Mouse (Mus musculus) liver, postnatal 0 days (tissue): Measurements from ENCODE around the gene Il10. TPM values are rescaled to one million over a fixed set of nuclear protein-coding genes. Genes with fewer than 3 reads are reported as not detected.

Source experiments
- ATAC-seq: fragments of 200-750 bp; cut with Nextera tagmentation; 2 replicates; pipeline ENCODE4 v1.8.0; 2017; ENCODE audit warnings: mild to moderate bottlenecking, moderate library complexity
- DNase-seq: peaks from one replicate; pipeline ENCODE4 v3.0.0-alpha.2; 2016
- H3K27ac ChIP-seq: fragments of 300-500 bp; sonication (generic); 2 replicates; pipeline ENCODE4 v1.5.1; 2014; ENCODE audit warnings: antibody characterized with exemption, moderate library complexity, mild to moderate bottlenecking, low read depth
- H3K27me3 ChIP-seq: fragments of 300-500 bp; sonication (generic); 2 replicates; pipeline ENCODE4 v1.6.1; 2014; ENCODE audit warnings: low read length, control low read depth, mixed read lengths; ENCODE audit not compliant: insufficient read depth
- H3K36me3 ChIP-seq: fragments of 300-500 bp; sonication (generic); replicated peaks from 2 replicates; pipeline ENCODE4 v1.6.1; 2014; ENCODE audit warnings: mild to moderate bottlenecking, control low read depth, low read length, moderate library complexity, mixed read lengths; ENCODE audit not compliant: insufficient read depth
- H3K4me1 ChIP-seq: fragments of 300-500 bp; sonication (generic); 2 replicates; pipeline ENCODE4 v1.6.1; 2014; ENCODE audit warnings: antibody characterized with exemption, mild to moderate bottlenecking, control low read depth; ENCODE audit not compliant: insufficient read depth
- H3K4me2 ChIP-seq: fragments of 300-500 bp; sonication (generic); 2 replicates; pipeline ENCODE4 v1.6.1; 2014; ENCODE audit warnings: low read depth, mild to moderate bottlenecking, low read length, moderate library complexity, mixed read lengths
- H3K4me3 ChIP-seq: fragments of 300-500 bp; sonication (generic); 2 replicates; pipeline ENCODE4 v1.5.1; 2014; ENCODE audit warnings: low read depth, low read length
- H3K9ac ChIP-seq: fragments of 300-500 bp; sonication (generic); replicated peaks from 2 replicates; pipeline ENCODE4 v1.6.1; 2014; ENCODE audit warnings: mild to moderate bottlenecking, moderate library complexity
- H3K9me3 ChIP-seq: fragments of 300-500 bp; sonication (generic); 2 replicates; pipeline ENCODE4 v1.6.1; 2016; ENCODE audit warnings: mild to moderate bottlenecking, control low read depth, low read length, mixed read lengths
- CTCF ChIP-seq: sonication (generic); IDR thresholded peaks from 2 replicates; pipeline ENCODE4 v1.5.1; 2016; ENCODE audit warnings: antibody characterized with exemption, low read depth
- EP300 ChIP-seq: IDR thresholded peaks from 2 replicates; pipeline ENCODE4 v1.6.1; 2016; ENCODE audit warnings: antibody characterized with exemption, low read depth, mild to moderate bottlenecking
- WGBS: fragments of 180-500 bp; shearing (Covaris S2); extraction: QIAGEN DNeasy Blood & Tissue Kit; methylation state at CpG from one replicate; pipeline ENCODE4 v1.1.7; 2014; ENCODE audit not compliant: insufficient replicate concordance; 5-methylcytosine and 5-hydroxymethylcytosine counted together
- polyA plus RNA-seq: library from polyadenylated mRNA; unstranded; fragments of >200 nt; fragmentation: Nextera tagmentation; extraction: Ambion mirVana; gene quantifications from 2 replicates; pipeline ENCODE4 v1.2.1, GENCODE M21; 2015

The Il10 gene
- polyA plus RNA-seq, 1 experiment from 2014 or later, result 0.19 TPM

DNA sequence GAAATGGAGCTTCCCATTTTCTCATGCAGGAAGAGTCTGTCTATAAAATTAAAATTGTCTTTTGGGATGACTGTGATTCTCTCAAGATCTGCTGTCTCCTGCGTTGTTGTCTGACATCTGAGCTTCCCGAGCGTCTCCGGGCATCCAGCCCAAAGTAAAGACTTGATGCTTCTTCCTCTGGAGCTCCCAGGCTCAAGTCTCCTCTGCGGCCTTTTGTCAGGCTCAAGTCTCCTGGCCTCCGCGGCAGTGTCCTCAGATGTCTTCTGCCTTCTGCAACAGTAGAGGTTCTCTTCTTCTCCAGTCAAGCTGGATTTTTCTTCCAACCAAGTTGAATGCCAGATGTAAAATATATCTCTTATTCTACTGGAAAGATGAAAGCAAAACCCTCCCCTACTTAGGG lies 49.4 kb downstream of the Il10 start:
- Histone ChIP-seq H3K4me3 (no peak overlapping the region), H3K36me3 (0 out of 2 replicates have a peak, but pooled peaks cover 3% of the 10 kb centered on the region), H3K4me1 (peaks cover 44% of the 10 kb centered on the region), H3K9ac (no peak overlapping the region), H3K9me3 (no peaks in the 10 kb centered on the region), H3K27ac (no peak overlapping the region), H3K4me2 (no peak overlapping the region), H3K27me3 (no peaks in the 10 kb centered on the region)
- no peak for DNase-seq
- TF ChIP-seq CTCF (no peak), EP300 (no peak)
- no peak for ATAC-seq
- 81% methylated on average over 7 of the region's 7 CpGs for WGBS

DNA sequence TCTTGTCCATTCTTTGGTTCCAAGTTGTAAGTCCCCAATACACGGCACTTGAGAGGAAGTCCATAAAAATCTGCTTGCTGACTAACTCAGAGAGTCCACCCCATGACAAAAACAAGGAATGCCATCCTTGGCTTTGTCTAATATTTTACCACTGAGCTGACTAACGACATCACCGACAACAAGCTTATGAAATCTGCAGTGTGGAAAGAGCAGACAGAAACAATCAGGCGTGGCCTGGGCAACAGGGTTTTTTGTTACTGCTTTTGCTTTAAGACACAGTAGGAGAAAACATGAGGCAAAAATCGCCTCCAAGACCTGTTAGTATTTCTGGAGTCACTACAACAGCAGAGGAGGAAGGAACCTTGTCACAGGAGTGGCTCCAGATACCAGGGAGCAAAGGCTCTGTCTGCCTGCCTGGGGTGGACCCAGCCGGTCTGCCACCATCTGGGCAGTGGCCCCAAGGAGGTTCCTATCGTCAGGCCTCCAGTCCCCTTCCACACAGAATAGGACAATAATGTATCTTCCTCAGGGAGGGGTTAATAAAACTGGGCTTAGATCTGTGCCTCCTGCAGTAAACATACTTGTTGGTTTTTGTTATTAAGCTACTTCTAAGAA lies 52.8 kb downstream of the Il10 start:
- Histone ChIP-seq H3K27ac (peak overlapping the region; percentile 88), H3K9me3 (no peaks in the 10 kb centered on the region), H3K4me2 (peak overlapping the region; percentile 33), H3K9ac (0 out of 2 replicates have a peak overlapping the region, but pooled peaks have one; percentile 39), H3K27me3 (no peaks in the 10 kb centered on the region), H3K4me3 (no peak overlapping the region), H3K4me1 (peaks cover 59% of the 10 kb centered on the region), H3K36me3 (no peaks in the 10 kb centered on the region)
- 54% methylated on average over 7 of the region's 7 CpGs for WGBS
- ATAC-seq (peak; percentile 70), DNase-seq (no peak)
- no peak for TF ChIP-seq EP300
- no peak for TF ChIP-seq CTCF

DNA sequence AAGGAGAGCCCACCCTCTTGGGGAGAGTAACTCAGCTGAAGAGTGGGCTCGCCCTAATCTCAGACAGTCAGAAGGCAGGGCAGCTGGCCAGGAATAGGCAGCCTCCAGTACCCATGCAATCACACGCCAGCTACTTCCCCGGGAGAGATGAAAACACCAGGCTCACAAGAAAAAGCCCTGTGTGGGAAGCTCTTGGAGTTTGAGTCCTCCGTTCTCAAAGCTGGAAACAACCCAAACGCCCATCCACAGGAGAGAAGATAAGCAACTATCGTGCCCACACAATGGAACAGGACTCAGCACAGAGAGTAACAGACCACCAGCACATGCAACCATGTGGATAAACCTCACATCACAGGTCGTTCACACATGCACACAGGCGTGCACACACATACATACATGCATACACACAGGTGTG lies 54.9 kb downstream of the Il10 start:
- ATAC-seq (peak; percentile 22), DNase-seq (no peak)
- TF ChIP-seq CTCF, result no peak
- no peak overlapping the region for H3K4me3 ChIP-seq
- peaks cover 66% of the 10 kb centered on the region for H3K4me1 ChIP-seq
- no peaks in the 10 kb centered on the region for H3K27me3 ChIP-seq
- 37% methylated on average over 8 of the region's 8 CpGs for whole genome bisulfite sequencing
- H3K9ac ChIP-seq, result peak overlapping the region; percentile 21
- H3K36me3 ChIP-seq, result no peaks in the 10 kb centered on the region
- no peaks in the 10 kb centered on the region for H3K9me3 ChIP-seq
- peak overlapping the region; percentile 69 for H3K27ac ChIP-seq
- H3K4me2 ChIP-seq, result peak overlapping the region; percentile 40; the same call in 1 of the 2 replicates

Other genes with a start within 250 kb of the Il10 start
- gene Fcamr, start 218.9 kb upstream of the Il10 start, polyA plus RNA-seq, result not detected in 2 replicates
- 1.2 TPM in 2 replicates for gene Pigr, start 193.2 kb upstream of the Il10 start, polyA plus RNA-seq
- gene Fcmr, start 154.2 kb upstream of the Il10 start, polyA plus RNA-seq, result 1.00 and 1.1 TPM in 2 replicates
- not detected in 2 replicates for gene Il24, start 132.4 kb upstream of the Il10 start, polyA plus RNA-seq
- gene Il20, start 108.4 kb upstream of the Il10 start, polyA plus RNA-seq, result not detected in 2 replicates
- gene Il19, start 79.7 kb upstream of the Il10 start, polyA plus RNA-seq, result not detected in 2 replicates
- 18.3 and 19.6 TPM in 2 replicates for gene Mapkapk2, start 78.0 kb downstream of the Il10 start, polyA plus RNA-seq
- 9.5 and 10.3 TPM in 2 replicates for gene Dyrk3, start 118.5 kb downstream of the Il10 start, polyA plus RNA-seq
- gene Eif2d, start 133.3 kb downstream of the Il10 start, polyA plus RNA-seq, result 18.2 and 19.0 TPM in 2 replicates
- gene Rassf5, start 225.4 kb downstream of the Il10 start, polyA plus RNA-seq, result 7.7 and 8.0 TPM in 2 replicates